Mouse (Mus musculus) left cerebral cortex, adult 11 months (tissue): ENCODE results near the gene Ntm.
A peak's percentile ranks its signal among the peaks of the same experiment; 100 is the strongest.

Source experiments
- DNase-seq: peaks from one replicate; pipeline ENCODE4 v3.0.0; 2022; ENCODE audit warnings: low spot score

Gene Ntm

DNA sequence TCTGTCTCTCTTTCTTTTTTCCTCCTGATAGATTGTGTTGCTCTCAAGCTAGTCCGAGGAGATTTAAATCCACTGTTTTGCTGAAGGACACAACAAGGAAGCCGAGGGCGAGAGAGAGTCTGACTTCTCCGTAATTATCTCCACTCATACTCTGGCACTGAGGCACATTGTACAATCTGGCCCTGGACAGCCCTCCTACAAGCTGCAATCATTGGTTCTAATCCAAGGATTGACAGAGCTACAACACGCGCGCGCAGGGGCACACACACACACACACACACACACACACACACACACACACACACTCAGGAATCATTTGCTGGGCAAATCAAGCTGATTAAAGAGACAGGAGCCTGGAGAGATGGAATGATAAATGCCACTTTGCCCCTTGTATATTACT is at the start of gene Ntm:
Gene Ntm, minus strand, starts transcription at position 164 of the 400 bp plus-strand sequence.
- DNase-seq = peak; percentile 65

DNA sequence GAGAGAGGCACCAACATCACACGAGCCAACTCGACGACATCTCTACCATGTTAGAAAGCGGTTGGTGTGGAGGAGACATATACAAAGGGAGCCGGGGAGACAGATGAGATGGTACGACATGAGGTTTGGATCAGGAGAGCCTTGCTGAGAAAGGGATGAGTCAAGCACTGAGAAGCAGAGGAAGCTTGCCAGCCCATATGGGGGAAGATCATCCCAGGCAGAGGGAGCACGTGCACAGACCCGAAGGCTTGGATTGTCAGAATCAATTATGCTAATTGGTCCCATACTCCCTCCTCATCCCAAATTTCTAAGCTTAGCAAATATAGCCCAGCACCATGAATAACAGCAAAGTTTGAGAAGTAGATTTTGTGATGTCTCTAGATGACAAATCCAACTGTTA is 42.8 kb upstream of the Ntm start:
- no peak for DNase-seq

GRCm38 (mm10) chr9:30003612-30004011 is 40.7 kb upstream of the Ntm start:
- DNase-seq = peak; percentile 69

- DNase-seq = no peak
Measured at GRCm38 (mm10) chr9:29981177-29981915, 18.4 kb upstream of the Ntm start.

- DNase-seq = no peak
Measured at GRCm38 (mm10) chr9:29961954-29962867, 730 bp downstream of the Ntm start.

DNA sequence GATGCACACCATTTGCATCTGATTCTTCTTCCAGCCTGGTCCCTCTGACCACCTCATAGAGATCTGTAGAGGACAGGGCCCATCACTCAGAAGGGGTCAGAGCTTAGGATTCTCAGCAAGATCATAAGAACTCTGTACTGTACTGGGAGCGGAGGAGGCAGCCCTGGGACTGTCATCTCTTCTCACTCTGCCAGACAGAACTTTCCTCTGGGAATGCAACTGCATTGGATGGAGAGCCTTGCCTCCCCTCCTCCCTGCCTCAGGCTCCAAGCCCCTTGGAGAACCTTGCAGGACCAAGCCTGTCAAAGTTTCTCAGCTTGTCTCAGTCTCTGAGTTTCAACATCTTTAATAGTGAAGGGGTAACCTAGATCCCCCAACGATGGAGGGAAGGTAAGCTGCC is 1.4 kb downstream of the Ntm start:
- DNase-seq = no peak

- no peak for DNase-seq
Measured at GRCm38 (mm10) chr9:29960741-29961140, 2.2 kb downstream of the Ntm start.

- DNase-seq = no peak
Measured at GRCm38 (mm10) chr9:29960236-29960635, 2.7 kb downstream of the Ntm start.

- no peak for DNase-seq
Measured at GRCm38 (mm10) chr9:29956936-29957335, 6.0 kb downstream of the Ntm start.

DNA sequence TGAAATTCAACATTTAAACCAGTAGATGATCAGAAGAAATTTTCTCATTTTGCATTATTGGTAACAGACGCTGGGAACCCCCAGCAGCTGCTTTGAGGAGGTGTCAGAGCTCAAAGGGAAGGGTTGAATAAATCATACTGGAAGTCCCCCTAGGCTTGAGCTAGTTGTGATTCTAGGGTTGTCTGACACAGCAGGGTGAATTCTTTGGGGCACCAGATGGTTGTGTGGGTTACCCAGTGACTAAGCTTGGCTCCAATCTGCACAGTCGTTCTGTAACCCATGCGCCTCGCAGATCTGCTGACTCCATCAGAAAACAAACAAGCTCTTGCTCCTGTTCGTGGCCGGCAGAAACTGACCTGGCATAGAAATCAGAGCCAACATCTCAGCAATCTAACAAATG is 8.9 kb downstream of the Ntm start:
- no peak for DNase-seq

GRCm38 (mm10) chr9:29949041-29949440 is 13.9 kb downstream of the Ntm start:
- DNase-seq = no peak

GRCm38 (mm10) chr9:29943209-29944070 is 19.5 kb downstream of the Ntm start:
- DNase-seq = no peak

- no peak for DNase-seq
Measured at GRCm38 (mm10) chr9:29942183-29942952, 20.6 kb downstream of the Ntm start.

- no peak for DNase-seq
Measured at GRCm38 (mm10) chr9:29939517-29940034, 23.4 kb downstream of the Ntm start.

DNA sequence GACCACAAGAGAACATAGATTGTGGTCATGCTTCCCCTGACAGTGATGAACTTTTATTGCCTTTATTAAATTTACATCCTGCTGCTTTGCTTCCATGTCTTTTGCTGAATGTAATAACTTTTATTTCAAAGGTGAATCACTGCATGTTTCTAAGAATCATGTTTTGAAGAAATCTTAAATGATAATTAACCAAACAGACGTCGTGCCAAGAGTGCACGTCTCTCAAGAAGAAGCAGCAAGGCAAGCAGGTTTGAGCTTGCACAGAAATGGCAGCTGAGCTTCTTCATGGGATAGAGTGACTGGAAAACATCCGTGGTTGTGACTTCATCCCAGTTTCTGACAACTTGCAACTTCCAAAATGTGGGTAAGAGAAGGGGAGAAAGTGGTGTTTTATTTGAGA is 34.1 kb downstream of the Ntm start:
- no peak for DNase-seq

DNA sequence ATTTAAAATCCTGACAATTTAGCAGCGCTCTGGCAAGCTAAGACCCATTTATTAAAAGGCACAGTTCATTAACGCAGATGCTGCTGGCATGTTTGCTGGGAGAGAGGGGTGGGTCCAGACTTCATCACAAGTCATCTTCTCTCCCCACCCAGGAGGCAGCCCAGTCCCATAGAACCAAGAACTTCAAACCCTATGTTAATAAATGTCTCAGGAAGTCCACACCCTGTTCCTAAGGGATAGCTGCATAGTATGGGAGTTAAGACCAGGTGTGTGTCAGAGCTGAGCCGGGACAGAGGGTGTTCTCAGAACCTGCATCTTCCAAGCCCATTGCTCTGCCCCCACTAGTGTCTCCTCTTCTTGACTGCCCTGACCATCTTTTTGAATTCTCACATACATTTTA is 37.6 kb downstream of the Ntm start:
- DNase-seq = no peak

DNA sequence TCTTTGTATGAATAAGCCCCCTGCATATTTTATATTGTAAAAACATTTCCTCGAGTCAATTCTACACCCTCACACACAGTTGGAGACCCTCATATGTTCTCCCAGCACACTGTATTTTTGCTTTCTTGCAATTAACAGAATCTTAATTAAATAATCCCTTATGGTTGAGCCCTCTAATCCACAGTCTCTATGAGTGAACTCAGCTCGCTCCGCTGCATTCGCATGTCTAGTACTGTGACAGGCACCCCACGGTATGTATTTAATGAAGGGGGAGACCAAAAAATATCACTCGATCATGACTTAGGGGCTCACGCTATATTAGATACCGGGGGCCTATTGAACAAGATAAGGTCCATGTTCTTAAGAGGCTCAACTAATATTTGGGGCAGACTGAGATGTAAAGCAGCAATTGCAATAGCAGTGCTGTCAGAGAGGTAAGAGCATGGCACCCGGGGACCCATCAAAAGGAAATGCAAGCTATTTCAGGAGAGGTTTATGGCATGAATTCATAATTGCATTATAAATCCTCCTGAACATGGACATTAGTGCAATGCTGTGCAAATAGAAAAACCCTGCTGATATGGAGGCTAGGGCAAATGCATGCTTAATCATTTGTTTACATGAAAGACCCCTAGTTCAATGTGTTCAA is 64.4 kb downstream of the Ntm start:
- DNase-seq = no peak

- no peak for DNase-seq
Measured at GRCm38 (mm10) chr9:29897448-29897847, 65.5 kb downstream of the Ntm start.

DNA sequence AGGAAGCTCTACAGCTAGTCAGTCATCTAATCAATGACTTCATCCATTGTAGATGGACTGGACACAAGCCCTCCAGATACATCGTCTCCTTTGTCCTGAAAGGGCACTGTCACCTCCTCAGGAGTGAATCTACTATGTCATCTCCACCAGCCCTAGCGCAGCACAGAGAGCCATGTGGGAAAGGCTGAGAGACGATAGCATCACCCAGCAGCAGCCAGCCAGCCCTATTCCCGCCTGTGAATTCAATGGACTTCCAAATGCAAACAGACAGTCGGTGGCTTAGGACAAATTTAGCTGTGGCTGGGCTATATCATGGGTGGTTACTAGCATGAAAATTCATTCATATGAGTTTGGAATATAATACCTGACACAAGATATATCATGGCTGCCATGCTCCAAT is 70.1 kb downstream of the Ntm start:
- no peak for DNase-seq

GRCm38 (mm10) chr9:29888712-29889111 is 74.2 kb downstream of the Ntm start:
- no peak for DNase-seq

- DNase-seq = no peak
Measured at GRCm38 (mm10) chr9:29887924-29888323, 75.0 kb downstream of the Ntm start.
